Mouse (Mus musculus): ENCODE data around the gene Stab1. TPM values are rescaled to one million over a fixed set of nuclear protein-coding genes. Genes with fewer than 3 reads are reported as not detected.

Gene Stab1
- total and polyA plus RNA-seq, 2 experiments from 2014 or later: 25.4 to 75.3 TPM

- H3K4me2 ChIP-seq (ENCODE audit: low read depth, low read length): no peak overlapping the region
- H3K27me3 ChIP-seq (ENCODE audit: control insufficient read depth, insufficient read depth, low read length): no peaks in the 10 kb centered on the region
- ATAC-seq (ENCODE audit: insufficient read depth, low read depth) (no peak), DNase-seq (ENCODE audit: low spot score) (no peak)
- 49% methylated on average over 7 of the region's 7 CpGs for WGBS
- H3K4me1 ChIP-seq (ENCODE audit: control insufficient read depth, insufficient read depth): 0 out of 2 replicates have a peak, but pooled peaks cover 12% of the 10 kb centered on the region
- H3K9me3 ChIP-seq (replicated peaks; ENCODE audit: control insufficient read depth, low read length): no peaks in the 10 kb centered on the region
- H3K4me3 ChIP-seq (ENCODE audit: low read depth, low read length): no peak overlapping the region
- peaks cover 5% of the 10 kb centered on the region for H3K36me3 ChIP-seq (replicated peaks; ENCODE audit: control insufficient read depth, insufficient read depth, low read length)
- TF ChIP-seq CTCF (IDR thresholded peaks at IDR 0.05; ENCODE audit: low read depth): no peak
- no peak for TF ChIP-seq EP300 (IDR thresholded peaks at IDR 0.05; ENCODE audit: low read depth)
- no peak overlapping the region for H3K27ac ChIP-seq (ENCODE audit: low read depth)
- no peak overlapping the region for H3K9ac ChIP-seq (replicated peaks; ENCODE audit: low read depth, low read length)
These were observed 3.0 kb downstream of the Stab1 start for GRCm38 (mm10) chr14:31165458-31165857.

DNA sequence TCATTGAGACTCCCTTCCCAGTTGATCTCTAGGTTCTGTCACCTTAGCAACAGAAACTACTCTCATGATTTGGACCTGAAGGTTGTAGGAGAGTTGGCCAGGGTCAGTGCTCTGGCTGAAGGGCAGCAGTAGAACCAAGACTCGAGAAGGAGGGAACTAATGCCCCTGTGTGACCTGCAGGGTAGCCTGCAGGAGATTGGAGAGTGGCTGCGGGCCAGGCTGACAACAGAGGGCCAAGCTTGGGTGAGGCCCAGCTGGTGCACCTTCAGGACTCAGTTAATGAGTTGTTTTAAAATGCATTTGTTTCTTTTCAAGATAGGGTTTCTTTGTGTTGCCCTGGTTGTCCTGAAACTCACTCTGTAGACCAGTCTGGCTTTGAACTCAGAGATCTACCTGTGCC, 3.4 kb downstream of the Stab1 start:
- H3K4me3 ChIP-seq (ENCODE audit: low read depth, low read length): no peak overlapping the region
- no peaks in the 10 kb centered on the region for H3K9me3 ChIP-seq (replicated peaks; ENCODE audit: control insufficient read depth, low read length)
- peak; percentile 21 for DNase-seq (ENCODE audit: low spot score)
- ATAC-seq (ENCODE audit: insufficient read depth, low read depth): no peak
- H3K27ac ChIP-seq (ENCODE audit: low read depth): no peak overlapping the region
- no peaks in the 10 kb centered on the region for H3K27me3 ChIP-seq (ENCODE audit: control insufficient read depth, insufficient read depth, low read length)
- no peak overlapping the region for H3K4me2 ChIP-seq (ENCODE audit: low read depth, low read length)
- WGBS: 37% methylated on average over 2 of the region's 2 CpGs
- no peak overlapping the region for H3K9ac ChIP-seq (replicated peaks; ENCODE audit: low read depth, low read length)
- 0 out of 2 replicates have a peak, but pooled peaks cover 12% of the 10 kb centered on the region for H3K4me1 ChIP-seq (ENCODE audit: control insufficient read depth, insufficient read depth)
- H3K36me3 ChIP-seq (replicated peaks; ENCODE audit: control insufficient read depth, insufficient read depth, low read length): 0 out of 2 replicates have a peak, but pooled peaks cover under 1% of the 10 kb centered on the region
- no peak for TF ChIP-seq EP300 (IDR thresholded peaks at IDR 0.05; ENCODE audit: low read depth)
- TF ChIP-seq CTCF (IDR thresholded peaks at IDR 0.05; ENCODE audit: low read depth): no peak

GRCm38 (mm10) chr14:31164067-31164466, 4.4 kb downstream of the Stab1 start:
- Histone ChIP-seq H3K27me3 (ENCODE audit: control insufficient read depth, insufficient read depth, low read length) (no peaks in the 10 kb centered on the region), H3K9me3 (replicated peaks; ENCODE audit: control insufficient read depth, low read length) (no peaks in the 10 kb centered on the region), H3K4me3 (ENCODE audit: low read depth, low read length) (no peak overlapping the region), H3K4me1 (ENCODE audit: control insufficient read depth, insufficient read depth) (0 out of 2 replicates have a peak, but pooled peaks cover 12% of the 10 kb centered on the region), H3K4me2 (ENCODE audit: low read depth, low read length) (no peak overlapping the region), H3K36me3 (replicated peaks; ENCODE audit: control insufficient read depth, insufficient read depth, low read length) (no peaks in the 10 kb centered on the region), H3K9ac (replicated peaks; ENCODE audit: low read depth, low read length) (no peak overlapping the region), H3K27ac (ENCODE audit: low read depth) (no peak overlapping the region)
- peak; percentile 28; the same call in 1 of the 2 replicates for ATAC-seq (ENCODE audit: insufficient read depth, low read depth)
- WGBS: 28% methylated on average over 8 of the region's 8 CpGs
- TF ChIP-seq CTCF (IDR thresholded peaks at IDR 0.05; ENCODE audit: low read depth) (no peak), EP300 (IDR thresholded peaks at IDR 0.05; ENCODE audit: low read depth) (no peak)
- DNase-seq (ENCODE audit: low spot score): peak; percentile 11

GRCm38 (mm10) chr14:31161638-31162037, 6.8 kb downstream of the Stab1 start:
- no peak overlapping the region for H3K4me3 ChIP-seq (ENCODE audit: low read depth, low read length)
- no peak overlapping the region for H3K27ac ChIP-seq (ENCODE audit: low read depth)
- H3K27me3 ChIP-seq (ENCODE audit: control insufficient read depth, insufficient read depth, low read length): no peaks in the 10 kb centered on the region
- WGBS: 79% methylated on average over 10 of the region's 10 CpGs
- TF ChIP-seq EP300 (IDR thresholded peaks at IDR 0.05; ENCODE audit: low read depth) (no peak), CTCF (IDR thresholded peaks at IDR 0.05; ENCODE audit: low read depth) (no peak)
- no peak for DNase-seq (ENCODE audit: low spot score)
- no peak overlapping the region for H3K4me2 ChIP-seq (ENCODE audit: low read depth, low read length)
- 0 out of 2 replicates have a peak, but pooled peaks cover 12% of the 10 kb centered on the region for H3K4me1 ChIP-seq (ENCODE audit: control insufficient read depth, insufficient read depth)
- no peaks in the 10 kb centered on the region for H3K9me3 ChIP-seq (replicated peaks; ENCODE audit: control insufficient read depth, low read length)
- no peak for ATAC-seq (ENCODE audit: insufficient read depth, low read depth)
- H3K9ac ChIP-seq (replicated peaks; ENCODE audit: low read depth, low read length): no peak overlapping the region
- H3K36me3 ChIP-seq (replicated peaks; ENCODE audit: control insufficient read depth, insufficient read depth, low read length): no peaks in the 10 kb centered on the region

DNA sequence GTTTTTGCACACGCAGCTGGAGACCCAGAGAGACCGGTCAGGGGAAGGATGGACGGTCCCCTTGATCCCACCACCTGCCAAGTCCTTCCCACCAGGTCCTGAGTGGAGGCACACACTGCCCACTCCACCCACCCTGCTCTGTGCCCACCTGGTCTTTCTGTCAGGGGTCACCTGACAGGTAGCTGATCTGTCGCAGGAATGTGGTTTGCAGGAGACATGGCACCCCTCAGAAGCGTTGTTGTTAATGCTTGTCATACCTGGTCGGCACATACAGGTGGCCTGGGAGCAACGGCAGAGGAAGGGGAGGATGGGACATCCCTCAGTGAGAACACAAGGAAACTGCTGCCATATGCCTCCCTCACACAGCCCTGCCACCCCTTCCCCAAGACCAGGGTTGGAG, 7.2 kb downstream of the Stab1 start:
- TF ChIP-seq CTCF (IDR thresholded peaks at IDR 0.05; ENCODE audit: low read depth) (no peak), EP300 (IDR thresholded peaks at IDR 0.05; ENCODE audit: low read depth) (no peak)
- Histone ChIP-seq H3K4me1 (ENCODE audit: control insufficient read depth, insufficient read depth) (0 out of 2 replicates have a peak, but pooled peaks cover 12% of the 10 kb centered on the region), H3K27me3 (ENCODE audit: control insufficient read depth, insufficient read depth, low read length) (no peaks in the 10 kb centered on the region), H3K9me3 (replicated peaks; ENCODE audit: control insufficient read depth, low read length) (no peaks in the 10 kb centered on the region), H3K36me3 (replicated peaks; ENCODE audit: control insufficient read depth, insufficient read depth, low read length) (no peaks in the 10 kb centered on the region), H3K4me3 (ENCODE audit: low read depth, low read length) (no peak overlapping the region), H3K9ac (replicated peaks; ENCODE audit: low read depth, low read length) (no peak overlapping the region), H3K27ac (ENCODE audit: low read depth) (no peak overlapping the region), H3K4me2 (ENCODE audit: low read depth, low read length) (no peak overlapping the region)
- no peak for DNase-seq (ENCODE audit: low spot score)
- 84% methylated on average over 7 of the region's 7 CpGs for WGBS
- ATAC-seq (ENCODE audit: insufficient read depth, low read depth): no peak

Measured in heart, postnatal 0 days (tissue).